Mouse (Mus musculus) T-cell, adult 2 months (primary cell): ENCODE measurements at regions not wholly inside any gene's neighbourhood (a gene's known extent, or its start where the extent isn't known, plus 50 kb on each side); places are given as distances from the start of the nearest gene placed in this dataset.

Experiments
- DNase-seq: peaks from one replicate; pipeline ENCODE4 v3.0.0; 2022; ENCODE audit warnings: low spot score

GRCm38 (mm10) chr10:16592870-16593269 is 1130.1 kb upstream of the Cited2 start:
- DNase-seq, result no peak

DNA sequence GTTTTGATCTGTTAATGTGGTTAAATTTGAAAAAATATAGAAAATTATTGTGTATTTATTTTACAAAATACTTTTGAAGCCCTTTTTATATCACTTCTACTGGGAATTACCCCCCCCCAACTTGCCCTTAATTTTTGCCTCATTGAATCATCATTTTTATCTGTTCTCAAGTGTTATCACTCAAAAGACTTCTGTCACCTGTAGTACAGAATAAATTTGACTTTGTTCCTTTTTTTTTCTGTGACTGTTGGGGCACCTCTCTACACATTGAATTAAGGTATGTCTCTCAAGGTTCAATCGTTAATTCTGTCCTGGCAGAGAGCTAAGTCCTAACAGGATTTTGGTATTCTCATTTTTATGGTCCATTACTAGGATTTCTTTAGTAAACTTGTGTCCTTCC is 1123.0 kb upstream of the Cited2 start:
- DNase-seq, result no peak

GRCm38 (mm10) chr10:16600551-16601224 is 1122.3 kb upstream of the Cited2 start:
- no peak for DNase-seq

DNA sequence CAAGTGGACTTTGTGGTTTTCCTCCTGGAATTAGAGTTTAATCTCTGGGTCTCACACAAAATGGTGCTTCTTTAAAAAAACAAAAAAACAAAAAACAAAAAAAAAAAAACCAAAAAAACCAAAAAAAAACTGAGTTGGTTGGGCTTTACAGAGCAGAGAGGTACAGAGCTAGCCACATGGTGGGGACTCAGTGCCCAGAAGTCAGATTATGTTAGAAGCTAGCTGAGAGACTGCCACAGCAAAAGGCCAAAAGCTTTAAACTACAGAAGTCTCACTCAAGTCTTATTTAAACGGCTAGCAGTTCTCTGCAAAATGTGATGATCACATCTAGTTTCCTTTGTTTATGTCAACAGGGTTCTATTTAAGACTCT is 1121.8 kb upstream of the Cited2 start:
- no peak for DNase-seq

DNA sequence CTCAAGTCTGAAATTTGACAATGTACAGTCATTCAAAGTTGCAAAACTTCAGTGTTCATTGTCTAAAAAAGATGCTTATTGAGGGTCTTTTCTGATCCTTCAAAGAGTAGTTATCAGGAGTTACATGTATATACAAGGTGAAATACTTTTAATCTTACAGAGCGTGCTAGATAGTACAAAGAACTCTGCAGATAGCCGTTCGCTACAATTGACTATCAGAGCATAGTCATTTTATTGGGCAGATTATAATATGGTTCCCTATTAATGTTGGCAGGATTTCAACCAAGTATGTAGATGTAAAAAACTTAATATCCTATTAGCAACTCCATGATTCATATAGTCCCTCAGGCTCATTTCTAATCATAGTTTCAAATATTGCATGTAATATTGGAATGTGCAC is 1114.7 kb upstream of the Cited2 start:
- no peak for DNase-seq

DNA sequence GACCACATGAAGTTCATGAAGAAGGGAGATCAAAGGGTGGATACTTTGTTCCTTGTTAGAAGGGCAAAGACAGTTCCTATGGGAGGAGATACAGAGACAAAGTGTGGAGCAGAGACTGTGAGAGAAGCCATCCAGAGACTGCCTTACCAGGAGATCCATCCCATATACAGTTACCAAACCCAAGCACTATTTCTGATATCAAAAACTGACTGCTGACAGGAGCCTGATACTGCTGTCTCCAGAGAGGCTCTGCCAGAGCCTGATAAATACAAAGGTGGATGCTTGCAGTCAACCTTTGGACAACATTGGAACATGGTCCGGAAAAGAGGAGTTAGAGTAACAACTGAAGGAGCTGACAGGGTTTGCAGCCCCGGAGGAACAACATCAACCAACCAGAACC is 1104.3 kb upstream of the Cited2 start:
- no peak for DNase-seq

DNA sequence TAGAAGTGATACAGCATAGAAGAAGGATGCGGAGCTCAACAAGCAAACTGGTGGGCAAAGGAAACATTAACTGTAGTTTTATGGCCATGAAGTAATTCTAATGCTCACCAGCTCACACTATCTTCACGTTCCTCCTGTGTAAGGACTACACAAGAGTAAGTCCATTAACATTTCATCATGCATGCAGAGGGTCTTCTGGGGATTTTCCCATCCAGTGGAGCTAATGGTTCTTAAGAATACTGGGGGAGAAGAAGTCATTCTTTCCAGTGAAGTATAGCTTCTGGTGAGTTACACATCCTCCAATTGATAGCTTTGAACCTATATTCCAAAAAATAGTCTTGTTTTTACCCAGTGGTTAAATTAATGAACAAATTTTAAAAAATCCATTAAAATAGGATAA is 1103.4 kb upstream of the Cited2 start:
- no peak for DNase-seq

DNA sequence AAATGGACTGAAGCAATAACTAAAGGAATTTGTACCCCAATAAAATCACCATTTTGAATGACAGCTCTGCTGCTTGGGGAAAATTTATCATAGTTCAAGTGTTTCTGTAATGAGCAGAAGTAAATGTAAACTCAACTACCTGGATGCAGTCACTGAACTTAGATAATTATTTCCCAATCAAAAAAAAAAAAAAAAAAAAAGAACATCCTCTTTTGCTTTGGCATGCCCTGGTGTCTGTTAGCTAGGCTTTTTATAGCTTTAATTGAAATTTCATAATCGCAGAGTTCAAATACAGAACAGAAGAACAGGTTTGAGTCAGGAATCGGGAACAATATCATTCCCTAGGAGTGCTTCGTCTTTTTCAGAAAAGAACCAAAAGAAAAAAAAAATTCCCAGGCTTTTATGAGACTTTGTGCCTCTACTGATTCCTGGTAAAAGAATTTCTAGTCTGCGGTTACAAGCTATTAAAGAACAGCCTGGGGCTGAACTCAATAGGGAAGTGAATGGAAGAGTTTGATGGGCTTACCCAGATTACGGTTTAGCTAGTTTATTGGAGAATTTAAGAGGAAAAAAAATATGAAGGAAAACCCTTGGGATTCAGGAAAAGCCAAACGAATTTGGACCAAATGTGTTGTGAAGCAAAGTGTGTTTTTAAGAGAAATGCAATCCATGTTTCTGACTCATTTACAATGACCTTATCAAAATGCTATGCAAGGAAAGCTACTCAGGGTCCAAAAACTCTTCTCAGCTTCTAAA is 1102.0 kb upstream of the Cited2 start:
- DNase-seq, result no peak

DNA sequence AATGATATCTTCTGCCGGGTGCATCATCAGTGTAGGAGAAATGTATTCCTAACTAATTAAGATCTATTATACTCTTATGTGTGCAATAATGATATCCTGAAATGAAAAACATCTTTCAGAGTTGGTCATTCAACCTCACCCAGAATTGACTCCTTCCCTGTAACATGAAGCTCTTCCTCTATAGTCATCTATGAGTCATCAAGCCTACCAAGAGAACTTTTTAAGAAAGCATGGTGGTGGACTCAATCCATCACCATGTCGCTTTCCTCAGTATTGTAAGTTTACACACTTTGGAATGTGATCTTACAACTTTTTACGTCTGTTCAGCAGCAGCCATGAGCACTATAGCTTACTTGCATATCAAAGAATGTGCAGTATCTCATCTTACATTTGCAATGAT is 1100.2 kb upstream of the Cited2 start:
- DNase-seq, result no peak

DNA sequence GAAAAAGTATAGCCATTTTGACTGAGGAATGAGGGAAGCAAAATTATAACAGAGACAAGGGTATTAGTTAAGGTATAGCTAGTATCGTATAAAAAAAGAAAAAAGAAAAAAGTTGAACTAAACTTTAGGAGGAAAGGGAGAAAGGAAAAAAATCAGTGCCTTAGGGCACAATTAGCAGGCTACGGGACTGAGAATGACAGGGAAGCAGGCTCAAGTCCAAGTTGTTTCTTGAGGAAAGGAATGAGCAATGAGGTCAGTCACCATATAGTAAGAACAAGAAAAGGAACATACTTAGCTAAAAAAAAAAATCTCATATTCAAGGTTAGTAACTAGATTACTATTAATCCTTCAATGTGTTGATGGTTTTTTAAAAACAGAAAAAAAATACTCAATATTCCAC is 1089.8 kb upstream of the Cited2 start:
- DNase-seq, result no peak

DNA sequence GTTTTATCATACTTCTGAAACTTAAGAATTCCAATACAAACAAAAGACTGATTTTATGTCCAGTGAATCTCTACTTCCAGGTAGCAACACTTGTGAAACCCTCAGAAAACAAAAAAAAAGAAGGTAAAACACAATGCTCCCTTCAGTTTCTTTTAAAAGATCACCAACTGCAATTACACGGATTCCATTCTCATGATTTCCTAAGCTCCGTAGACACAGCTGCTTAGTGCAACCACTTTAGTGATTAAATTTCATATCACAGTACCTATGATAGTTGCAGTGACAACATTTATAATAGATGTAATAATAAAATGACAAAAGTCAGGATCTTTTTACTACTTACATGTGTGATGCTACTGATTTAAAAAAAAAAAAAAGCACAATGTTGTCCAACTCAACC is 1087.6 kb upstream of the Cited2 start:
- DNase-seq, result no peak

DNA sequence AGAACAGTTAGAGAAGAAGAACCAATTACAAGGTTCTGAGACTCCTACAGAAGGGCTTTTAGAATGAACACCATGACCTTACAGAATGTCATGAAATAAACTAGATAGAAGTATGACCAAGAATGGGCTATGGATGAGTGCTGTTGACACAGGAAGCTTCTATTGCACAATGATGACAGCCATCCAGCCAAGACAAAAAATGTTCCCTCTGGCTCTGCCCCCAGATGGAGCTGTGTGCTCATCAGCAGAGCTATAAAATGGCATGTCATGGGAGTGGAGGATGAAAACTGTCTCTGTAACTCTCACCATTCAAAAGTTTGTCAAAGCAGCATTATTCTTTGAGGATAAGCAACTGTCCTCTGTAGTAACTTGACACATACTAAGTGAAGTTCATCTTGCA is 1086.0 kb upstream of the Cited2 start:
- no peak for DNase-seq

GRCm38 (mm10) chr10:16638111-16638510 is 1084.9 kb upstream of the Cited2 start:
- no peak for DNase-seq

DNA sequence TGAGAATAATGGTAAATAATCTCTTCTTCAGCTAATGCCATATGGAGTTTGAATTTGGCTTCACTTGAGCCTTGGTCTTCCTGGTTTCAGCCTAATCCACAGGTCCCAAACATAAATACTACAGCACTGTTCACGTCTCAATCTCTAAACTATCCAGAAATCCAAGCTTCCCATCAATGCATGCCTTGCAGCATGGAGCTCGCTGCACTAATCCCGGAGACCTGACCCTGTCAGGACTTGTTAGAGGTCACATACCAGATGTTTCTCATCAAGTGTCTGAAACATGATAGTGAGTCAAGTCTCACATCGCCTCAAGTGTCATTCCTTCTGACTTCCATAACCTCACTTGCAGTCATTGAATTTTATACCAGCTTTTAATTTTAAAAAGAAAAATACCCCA is 1082.9 kb upstream of the Cited2 start:
- DNase-seq, result no peak

GRCm38 (mm10) chr10:16650120-16650519 is 1072.9 kb upstream of the Cited2 start:
- no peak for DNase-seq

DNA sequence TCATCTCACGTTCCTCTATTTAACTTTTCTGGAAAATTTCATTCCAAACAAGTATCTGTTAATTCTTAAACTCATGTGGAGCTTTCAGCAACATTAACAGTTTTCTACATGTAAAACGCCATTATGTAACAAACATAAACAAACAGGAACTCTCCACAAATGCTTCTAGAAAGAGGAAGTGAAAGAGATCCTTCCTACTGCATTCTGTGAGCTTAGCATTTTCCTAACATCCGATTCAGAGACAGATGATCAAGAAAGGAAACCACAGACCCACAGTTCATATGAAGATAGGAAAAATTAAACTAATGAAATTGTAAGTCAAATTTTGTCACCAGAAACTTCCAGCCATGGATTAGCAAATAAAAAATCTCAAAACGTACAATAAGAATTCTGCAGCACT is 1070.6 kb upstream of the Cited2 start:
- DNase-seq, result no peak

DNA sequence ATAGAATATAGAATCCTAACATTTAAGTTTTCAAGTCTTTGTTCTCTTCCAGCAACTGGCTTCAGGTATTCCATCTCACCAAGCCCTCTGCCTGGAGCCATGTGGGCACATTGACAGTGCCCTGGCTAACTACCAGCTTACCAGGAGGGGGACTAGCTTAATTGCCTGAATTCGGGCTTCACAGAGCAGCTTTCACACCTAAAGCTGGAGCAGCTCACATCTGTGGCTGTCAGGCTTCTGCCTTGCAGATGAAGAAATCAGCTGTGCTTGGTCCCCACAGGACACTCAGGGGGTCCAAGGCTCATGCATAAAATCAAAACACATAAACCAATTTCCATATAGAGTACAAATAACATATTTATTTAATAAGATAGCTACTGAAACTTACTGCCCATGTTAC is 1058.5 kb upstream of the Cited2 start:
- DNase-seq, result no peak

DNA sequence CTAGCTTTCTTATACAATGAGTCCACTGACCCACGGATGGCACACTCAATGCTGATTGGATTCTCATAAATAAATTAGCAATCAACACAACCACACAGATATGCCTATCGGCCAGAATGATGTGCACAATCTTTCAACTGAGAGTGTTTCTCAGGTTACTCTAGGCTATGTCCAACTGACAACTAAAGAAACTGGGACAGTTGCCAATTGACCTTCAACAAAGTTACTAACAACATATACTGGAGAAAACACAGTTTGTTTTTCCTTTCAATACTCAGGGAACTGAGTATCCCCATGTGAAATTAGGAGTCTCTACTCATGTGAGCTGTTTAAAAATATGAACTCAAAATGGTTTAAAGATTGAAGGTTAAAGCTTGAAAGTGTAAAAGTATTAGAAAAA is 1052.7 kb upstream of the Cited2 start:
- DNase-seq, result no peak

DNA sequence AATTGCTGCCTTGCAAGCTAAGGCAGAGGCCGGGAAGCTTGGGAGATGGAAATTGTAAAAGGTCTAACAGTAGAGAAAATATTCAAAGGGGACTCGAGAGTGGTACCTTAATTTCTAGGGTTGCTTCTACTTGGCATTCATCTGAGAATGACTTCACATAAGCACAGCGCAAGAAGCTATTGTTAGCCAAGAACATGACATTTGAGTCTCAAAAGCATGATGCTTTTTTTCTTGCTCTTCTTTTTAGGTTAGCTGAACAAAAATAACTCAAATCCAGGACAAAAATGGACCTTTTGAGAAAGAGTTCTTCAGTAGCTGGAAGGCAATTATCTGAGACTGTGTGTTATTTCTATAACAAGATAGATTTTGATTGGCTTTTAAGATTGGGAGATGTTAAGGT is 1042.0 kb upstream of the Cited2 start:
- no peak for DNase-seq

GRCm38 (mm10) chr10:16685352-16685751 is 1037.7 kb upstream of the Cited2 start:
- no peak for DNase-seq

DNA sequence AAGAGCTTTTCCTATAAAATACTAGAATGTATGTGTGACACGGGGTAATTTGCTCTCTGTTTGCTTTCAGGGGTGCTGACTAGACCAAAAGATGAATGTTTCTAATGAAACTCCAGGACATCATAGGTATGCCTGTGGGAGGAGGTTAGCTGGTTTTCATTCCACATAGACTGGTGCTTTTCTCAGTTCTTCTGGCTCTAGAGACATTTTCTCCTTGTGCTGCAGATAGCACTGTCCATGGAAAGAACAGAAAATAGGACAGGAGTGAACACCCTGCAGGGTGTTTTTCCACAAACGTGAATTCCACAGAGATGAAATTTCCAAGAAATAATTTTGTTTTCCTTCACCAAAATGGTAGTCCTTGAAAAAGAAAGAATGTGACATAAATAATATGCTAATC is 1016.0 kb upstream of the Cited2 start:
- no peak for DNase-seq

GRCm38 (mm10) chr10:16713143-16713542 is 1009.9 kb upstream of the Cited2 start:
- no peak for DNase-seq

- DNase-seq, result no peak
Measured at GRCm38 (mm10) chr10:16714065-16714464, 1009.0 kb upstream of the Cited2 start.

- DNase-seq, result no peak
Measured at GRCm38 (mm10) chr10:16714526-16714925, 1008.5 kb upstream of the Cited2 start.
